Mouse (Mus musculus) granulocyte monocyte progenitor cell, adult 5-6 weeks (primary cell): ENCODE measurements around the gene Pgam1. TPM values are rescaled to one million over a fixed set of nuclear protein-coding genes. Genes with fewer than 3 reads are reported as not detected.

ENCODE experiments used
- total RNA-seq, 2 experiments: library from RNA; stranded (forward) in 1 of 2; stranded (reverse) in 1 of 2; fragments of 200-712, 200-1000 nt in 1 of 2; fragments of >200 nt in 1 of 2; fragmentation: Nextera tagmentation in 1 of 2; gene quantifications; 2 replicates each; pipeline ENCODE4 v1.2.3; 2014 to 2017

Pgam1 gene
- total RNA-seq, 2 experiments from 2014 or later, result 504 to 869 TPM

Other genes starting within 250 kb of the Pgam1 start
- gene Slit1, start 168.3 kb upstream of the Pgam1 start, total RNA-seq (2014; fragmentation: Nextera tagmentation), result 0.30 TPM in 1 of 2 replicates, not detected in the other
- 0.15 and 0.17 TPM in 2 replicates for gene Slit1, start 168.3 kb upstream of the Pgam1 start, total RNA-seq (2017)
- 19.8 and 25.9 TPM in 2 replicates for gene Arhgap19, start 109.9 kb upstream of the Pgam1 start, total RNA-seq (2014; fragmentation: Nextera tagmentation)
- gene Arhgap19, start 109.9 kb upstream of the Pgam1 start, total RNA-seq (2017), result 43.2 and 55.3 TPM in 2 replicates
- 2.6 and 5.6 TPM in 2 replicates for gene Frat1, start 82.0 kb upstream of the Pgam1 start, total RNA-seq (2014; fragmentation: Nextera tagmentation)
- gene Frat1, start 82.0 kb upstream of the Pgam1 start, total RNA-seq (2017), result 10.0 and 11.2 TPM in 2 replicates
- gene Frat2, start 63.8 kb upstream of the Pgam1 start, total RNA-seq (2014; fragmentation: Nextera tagmentation), result 18.9 and 20.6 TPM in 2 replicates
- gene Frat2, start 63.8 kb upstream of the Pgam1 start, total RNA-seq (2017), result 25.7 and 33.4 TPM in 2 replicates
- 14.8 and 22.3 TPM in 2 replicates for gene Rrp12, start 15.8 kb upstream of the Pgam1 start, total RNA-seq (2014; fragmentation: Nextera tagmentation)
- 18.1 and 20.1 TPM in 2 replicates for gene Rrp12, start 15.8 kb upstream of the Pgam1 start, total RNA-seq (2017)
- 62.5 and 87.5 TPM in 2 replicates for gene Exosc1, start 21.5 kb downstream of the Pgam1 start, total RNA-seq (2014; fragmentation: Nextera tagmentation)
- 69.5 and 82.4 TPM in 2 replicates for gene Exosc1, start 21.5 kb downstream of the Pgam1 start, total RNA-seq (2017)
- 77.4 and 78.5 TPM in 2 replicates for gene Zdhhc16, start 21.6 kb downstream of the Pgam1 start, total RNA-seq (2014; fragmentation: Nextera tagmentation)
- gene Zdhhc16, start 21.6 kb downstream of the Pgam1 start, total RNA-seq (2017), result 42.4 and 47.2 TPM in 2 replicates
- gene Mms19, start 69.2 kb downstream of the Pgam1 start, total RNA-seq (2014; fragmentation: Nextera tagmentation), result 56.9 and 59.4 TPM in 2 replicates
- gene Mms19, start 69.2 kb downstream of the Pgam1 start, total RNA-seq (2017), result 36.2 and 37.4 TPM in 2 replicates
- 25.4 and 38.5 TPM in 2 replicates for gene Ubtd1, start 69.8 kb downstream of the Pgam1 start, total RNA-seq (2014; fragmentation: Nextera tagmentation)
- 6.4 and 9.5 TPM in 2 replicates for gene Ubtd1, start 69.8 kb downstream of the Pgam1 start, total RNA-seq (2017)
- gene Ankrd2, start 124.1 kb downstream of the Pgam1 start, total RNA-seq (2014; fragmentation: Nextera tagmentation), result not detected in 2 replicates
- gene Ankrd2, start 124.1 kb downstream of the Pgam1 start, total RNA-seq (2017), result not detected in 2 replicates
- gene Hoga1, start 133.7 kb downstream of the Pgam1 start, total RNA-seq (2014; fragmentation: Nextera tagmentation), result not detected in 2 replicates
- not detected in 2 replicates for gene Hoga1, start 133.7 kb downstream of the Pgam1 start, total RNA-seq (2017)
- gene 4933411K16Rik, start 140.3 kb downstream of the Pgam1 start, total RNA-seq (2014; fragmentation: Nextera tagmentation), result not detected in 2 replicates
- not detected in 2 replicates for gene 4933411K16Rik, start 140.3 kb downstream of the Pgam1 start, total RNA-seq (2017)
- gene Morn4, start 174.4 kb downstream of the Pgam1 start, total RNA-seq (2014; fragmentation: Nextera tagmentation), result 1.5 and 2.5 TPM in 2 replicates
- gene Morn4, start 174.4 kb downstream of the Pgam1 start, total RNA-seq (2017), result 0.09 and 0.72 TPM in 2 replicates
- gene Pi4k2a, start 178.5 kb downstream of the Pgam1 start, total RNA-seq (2014; fragmentation: Nextera tagmentation), result 19.1 and 21.9 TPM in 2 replicates
- 6.7 and 7.1 TPM in 2 replicates for gene Pi4k2a, start 178.5 kb downstream of the Pgam1 start, total RNA-seq (2017)
- 9.9 and 12.0 TPM in 2 replicates for gene Avpi1, start 217.1 kb downstream of the Pgam1 start, total RNA-seq (2014; fragmentation: Nextera tagmentation)
- 4.5 and 10.7 TPM in 2 replicates for gene Avpi1, start 217.1 kb downstream of the Pgam1 start, total RNA-seq (2017)
- 15.1 and 19.7 TPM in 2 replicates for gene Marveld1, start 235.5 kb downstream of the Pgam1 start, total RNA-seq (2014; fragmentation: Nextera tagmentation)
- 13.2 and 13.9 TPM in 2 replicates for gene Marveld1, start 235.5 kb downstream of the Pgam1 start, total RNA-seq (2017)